Mouse (Mus musculus): ENCODE measurements around the gene Itk. TPM values are rescaled to one million over a fixed set of nuclear protein-coding genes. Genes with fewer than 3 reads are reported as not detected.

Itk gene
- polyA plus RNA-seq, 1 experiment from 2014 or later, result not detected

- H3K4me1 ChIP-seq, result no peaks in the 10 kb centered on the region
- no peak overlapping the region for H3K4me3 ChIP-seq
- H3K9ac ChIP-seq, result no peak overlapping the region
- no peaks in the 10 kb centered on the region for H3K36me3 ChIP-seq
- no peaks in the 10 kb centered on the region for H3K9me3 ChIP-seq (replicated peaks)
- no peak overlapping the region for H3K4me2 ChIP-seq
- WGBS (ENCODE audit: insufficient replicate concordance), result 58% methylated on average over 10 of the region's 10 CpGs
- ATAC-seq, result no peak
- peaks cover 10% of the 10 kb centered on the region for H3K27me3 ChIP-seq (replicated peaks)
- H3K27ac ChIP-seq, result no peak overlapping the region
Measured at GRCm38 (mm10) chr11:46406721-46407120, 17.4 kb upstream of the Itk start.

DNA sequence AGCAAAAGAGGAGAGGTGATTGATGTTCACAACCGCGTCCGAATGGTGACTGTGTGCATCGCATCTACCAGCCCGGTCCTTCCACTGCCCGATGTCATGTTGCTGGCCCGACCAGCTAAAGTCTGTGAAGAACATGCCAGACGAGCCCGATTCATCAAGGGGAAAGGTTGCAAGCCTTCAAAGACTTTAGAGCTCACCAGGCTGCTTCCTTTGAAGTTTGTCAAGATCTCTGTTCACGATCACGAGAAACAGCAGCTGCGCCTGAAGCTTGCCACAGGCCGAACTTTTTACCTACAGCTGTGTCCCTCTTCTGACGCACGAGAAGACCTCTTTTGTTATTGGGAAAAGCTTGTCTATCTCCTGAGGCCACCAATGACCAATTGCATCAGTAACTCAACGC lies 15.7 kb upstream of the Itk start:
- 73% methylated on average over 16 of the region's 16 CpGs for WGBS (ENCODE audit: insufficient replicate concordance)

GRCm38 (mm10) chr11:46401555-46401954 lies 12.2 kb upstream of the Itk start:
- no peak overlapping the region for H3K9ac ChIP-seq
- 60% methylated on average over 12 of the region's 12 CpGs for WGBS (ENCODE audit: insufficient replicate concordance)
- H3K9me3 ChIP-seq (replicated peaks), result no peaks in the 10 kb centered on the region
- ATAC-seq, result no peak
- H3K4me3 ChIP-seq, result no peak overlapping the region
- H3K27ac ChIP-seq, result no peak overlapping the region
- no peaks in the 10 kb centered on the region for H3K36me3 ChIP-seq
- no peak overlapping the region for H3K4me2 ChIP-seq
- peaks cover 18% of the 10 kb centered on the region for H3K4me1 ChIP-seq
- H3K27me3 ChIP-seq (replicated peaks), result peaks cover 2% of the 10 kb centered on the region; the same call in 1 of the 2 replicates

More for the DNA sequence above, 15.7 kb upstream of the Itk start:
- Histone ChIP-seq H3K27me3 (replicated peaks) (peaks cover 10% of the 10 kb centered on the region), H3K4me1 (no peaks in the 10 kb centered on the region), H3K9ac (no peak overlapping the region), H3K27ac (no peak overlapping the region), H3K4me3 (no peak overlapping the region), H3K9me3 (replicated peaks) (no peaks in the 10 kb centered on the region), H3K36me3 (no peaks in the 10 kb centered on the region), H3K4me2 (no peak overlapping the region)
- no peak for ATAC-seq

DNA sequence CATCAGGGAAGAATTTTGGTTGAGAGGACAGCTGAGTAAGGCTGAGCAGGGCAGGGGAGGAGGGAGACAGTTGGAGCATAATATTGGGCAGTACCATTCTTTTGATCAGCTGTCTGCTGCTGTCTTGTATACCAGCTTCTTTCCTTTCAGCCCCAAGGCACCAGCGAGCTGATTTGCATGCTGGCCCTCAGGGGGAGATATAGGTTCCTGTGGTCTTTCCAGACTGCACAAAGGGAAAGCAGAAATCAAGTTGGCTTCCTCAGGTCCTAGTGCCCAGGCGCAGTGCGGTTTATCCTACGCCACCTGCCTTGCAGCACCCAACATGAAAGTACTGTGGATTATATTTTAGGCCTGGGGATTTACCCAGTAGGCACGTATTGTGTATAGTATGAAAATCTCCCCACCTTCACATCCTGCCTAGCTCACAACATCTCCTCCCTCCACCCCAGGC lies 9.6 kb upstream of the Itk start:
- WGBS (ENCODE audit: insufficient replicate concordance), result 59% methylated on average over 5 of the region's 5 CpGs
- H3K4me2 ChIP-seq, result no peak overlapping the region
- no peak overlapping the region for H3K27ac ChIP-seq
- peaks cover 25% of the 10 kb centered on the region for H3K4me1 ChIP-seq
- ATAC-seq, result 0 out of 2 replicates have a peak, but pooled peaks have one; percentile 46
- H3K4me3 ChIP-seq, result no peak overlapping the region
- H3K9me3 ChIP-seq (replicated peaks), result no peaks in the 10 kb centered on the region
- no peaks in the 10 kb centered on the region for H3K36me3 ChIP-seq
- no peaks in the 10 kb centered on the region for H3K27me3 ChIP-seq (replicated peaks)
- no peak overlapping the region for H3K9ac ChIP-seq

DNA sequence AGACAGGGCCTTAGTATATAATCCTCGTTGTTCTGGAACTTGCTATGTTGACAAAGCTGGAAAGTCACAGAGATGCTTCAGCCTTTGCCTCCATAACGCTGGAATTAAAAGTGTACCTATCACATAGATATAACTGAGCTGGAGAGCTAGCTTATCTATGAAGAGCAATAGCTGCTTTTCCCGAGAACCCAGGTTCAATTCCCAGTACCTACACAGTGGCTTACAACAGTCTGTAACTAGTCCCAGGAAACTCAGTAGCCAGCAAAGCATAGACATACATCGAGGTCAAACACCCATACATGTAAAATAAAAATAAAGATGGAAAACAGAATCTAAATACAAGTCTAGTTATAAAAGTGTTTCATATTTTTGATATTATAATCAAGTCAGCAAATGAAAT lies 9.2 kb upstream of the Itk start:
- Histone ChIP-seq H3K27ac (no peak overlapping the region), H3K27me3 (replicated peaks) (0 out of 2 replicates have a peak, but pooled peaks cover 3% of the 10 kb centered on the region), H3K4me3 (no peak overlapping the region), H3K36me3 (no peaks in the 10 kb centered on the region), H3K9me3 (replicated peaks) (no peaks in the 10 kb centered on the region), H3K4me2 (no peak overlapping the region), H3K4me1 (peaks cover 25% of the 10 kb centered on the region), H3K9ac (no peak overlapping the region)
- peak; percentile 69 for ATAC-seq
- WGBS (ENCODE audit: insufficient replicate concordance), result 46% methylated on average over 4 of the region's 4 CpGs

DNA sequence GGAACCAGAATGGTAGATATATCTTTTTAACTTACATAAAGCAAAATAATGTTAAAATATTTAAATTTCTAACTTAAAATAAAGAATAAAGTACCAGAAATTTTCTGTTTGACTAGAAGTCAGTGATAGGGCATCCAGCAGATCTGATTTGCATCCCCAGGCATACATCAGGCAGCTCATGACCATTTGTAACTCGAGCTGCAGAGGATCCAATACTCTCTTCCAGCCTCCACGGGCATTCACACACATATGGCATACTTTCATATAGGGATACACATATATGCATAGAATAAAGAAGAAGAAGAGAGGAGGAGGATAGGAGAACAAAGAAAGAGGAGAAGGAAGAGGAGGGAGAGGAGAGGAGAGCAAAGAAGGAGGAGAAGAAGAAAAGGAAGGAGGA lies 8.6 kb upstream of the Itk start:
- no peak for ATAC-seq
- H3K4me3 ChIP-seq, result no peak overlapping the region
- H3K36me3 ChIP-seq, result no peaks in the 10 kb centered on the region
- no peaks in the 10 kb centered on the region for H3K9me3 ChIP-seq (replicated peaks)
- no peak overlapping the region for H3K9ac ChIP-seq
- H3K4me1 ChIP-seq, result peaks cover 25% of the 10 kb centered on the region
- H3K27me3 ChIP-seq (replicated peaks), result 0 out of 2 replicates have a peak, but pooled peaks cover 4% of the 10 kb centered on the region
- H3K4me2 ChIP-seq, result no peak overlapping the region
- WGBS (ENCODE audit: insufficient replicate concordance), result 44% methylated on average over 2 of the region's 2 CpGs
- H3K27ac ChIP-seq, result no peak overlapping the region

DNA sequence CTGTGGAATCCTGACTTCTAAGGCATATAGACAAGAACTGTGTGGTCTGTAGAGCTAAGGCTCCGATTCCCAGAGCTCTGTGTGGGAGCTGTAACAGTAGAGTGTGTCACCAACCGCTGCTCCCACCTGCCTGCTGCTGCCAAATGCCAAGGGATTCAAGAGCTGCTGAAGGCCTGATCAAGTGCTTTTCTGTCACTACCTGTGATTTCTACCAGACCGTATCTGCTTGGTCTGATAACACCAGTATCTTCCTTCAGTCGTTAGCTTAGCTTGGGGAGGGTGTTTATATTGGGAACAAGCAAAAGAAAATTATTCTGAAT lies 7.5 kb upstream of the Itk start:
- Histone ChIP-seq H3K4me3 (no peak overlapping the region), H3K9ac (no peak overlapping the region), H3K27ac (no peak overlapping the region), H3K4me1 (peaks cover 25% of the 10 kb centered on the region), H3K4me2 (no peak overlapping the region), H3K27me3 (replicated peaks) (0 out of 2 replicates have a peak, but pooled peaks cover 4% of the 10 kb centered on the region), H3K36me3 (no peaks in the 10 kb centered on the region), H3K9me3 (replicated peaks) (no peaks in the 10 kb centered on the region)
- no peak for ATAC-seq
- 47% methylated on average over 4 of the region's 4 CpGs for WGBS (ENCODE audit: insufficient replicate concordance)

GRCm38 (mm10) chr11:46396167-46396859 lies 7.0 kb upstream of the Itk start, which contains the start of gene Fam71b:
TSS of gene Fam71b (plus strand) at chr11:46396559.
- no peak within 1 kb of the TSS for H3K27ac ChIP-seq
- no peaks in the 10 kb centered on the region for H3K9me3 ChIP-seq (replicated peaks)
- H3K4me1 ChIP-seq, result peaks cover 25% of the 10 kb centered on the region
- no peaks in the 10 kb centered on the region for H3K36me3 ChIP-seq
- WGBS (ENCODE audit: insufficient replicate concordance), result 61% methylated on average over 13 of the region's 13 CpGs
- no peak within 1 kb of the TSS for H3K4me2 ChIP-seq
- H3K4me3 ChIP-seq, result no peak within 1 kb of the TSS
- H3K9ac ChIP-seq, result no peak within 1 kb of the TSS
- H3K27me3 ChIP-seq (replicated peaks), result 0 out of 2 replicates have a peak, but pooled peaks cover 4% of the 10 kb centered on the region
- ATAC-seq, result peak; percentile 30; the same call in 1 of the 2 replicates

GRCm38 (mm10) chr11:46395698-46396097 lies 6.4 kb upstream of the Itk start:
- no peaks in the 10 kb centered on the region for H3K9me3 ChIP-seq (replicated peaks)
- no peak for ATAC-seq
- no peak overlapping the region for H3K4me2 ChIP-seq
- no peak overlapping the region for H3K27ac ChIP-seq
- no peak overlapping the region for H3K4me3 ChIP-seq
- WGBS (ENCODE audit: insufficient replicate concordance), result 82% methylated on average over 2 of the region's 2 CpGs
- H3K36me3 ChIP-seq, result no peaks in the 10 kb centered on the region
- no peak overlapping the region for H3K9ac ChIP-seq
- H3K27me3 ChIP-seq (replicated peaks), result 0 out of 2 replicates have a peak, but pooled peaks cover 4% of the 10 kb centered on the region
- H3K4me1 ChIP-seq, result peaks cover 25% of the 10 kb centered on the region

GRCm38 (mm10) chr11:46395088-46395487 lies 5.8 kb upstream of the Itk start:
- H3K4me1 ChIP-seq, result peaks cover 25% of the 10 kb centered on the region
- no peak overlapping the region for H3K4me2 ChIP-seq
- no peaks in the 10 kb centered on the region for H3K36me3 ChIP-seq
- H3K27ac ChIP-seq, result no peak overlapping the region
- no peak overlapping the region for H3K4me3 ChIP-seq
- 0 out of 2 replicates have a peak, but pooled peaks cover 4% of the 10 kb centered on the region for H3K27me3 ChIP-seq (replicated peaks)
- H3K9me3 ChIP-seq (replicated peaks), result no peaks in the 10 kb centered on the region
- H3K9ac ChIP-seq, result no peak overlapping the region
- no peak for ATAC-seq
- 67% methylated on average over 2 of the region's 2 CpGs for WGBS (ENCODE audit: insufficient replicate concordance)

DNA sequence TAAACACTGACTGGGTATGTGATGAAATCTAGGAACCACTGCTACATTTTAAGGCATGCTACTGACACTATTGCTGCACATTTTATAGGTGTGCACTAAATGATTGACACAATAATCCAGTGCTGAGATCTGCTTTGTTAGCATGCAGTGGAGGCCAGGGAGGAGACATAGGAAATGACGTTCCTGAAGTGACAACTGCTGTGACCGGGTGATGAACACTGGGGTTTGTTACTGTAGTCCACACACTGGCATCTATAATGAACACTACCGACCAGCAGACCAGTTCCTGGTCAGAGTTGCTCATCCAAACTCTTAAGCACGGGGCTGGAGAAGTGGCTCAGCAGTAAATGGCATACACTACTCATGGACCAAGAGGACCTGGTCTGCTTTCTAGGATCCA lies 4.1 kb upstream of the Itk start:
- 52% methylated on average over 4 of the region's 4 CpGs for WGBS (ENCODE audit: insufficient replicate concordance)

GRCm38 (mm10) chr11:46392890-46393289 lies 3.6 kb upstream of the Itk start:
- Histone ChIP-seq H3K36me3 (no peaks in the 10 kb centered on the region), H3K4me1 (peaks cover 14% of the 10 kb centered on the region), H3K4me2 (no peak overlapping the region), H3K9ac (no peak overlapping the region), H3K4me3 (no peak overlapping the region), H3K9me3 (replicated peaks) (no peaks in the 10 kb centered on the region), H3K27me3 (replicated peaks) (0 out of 2 replicates have a peak, but pooled peaks cover 4% of the 10 kb centered on the region), H3K27ac (no peak overlapping the region)
- WGBS (ENCODE audit: insufficient replicate concordance), result 32% methylated on average over 7 of the region's 7 CpGs
- no peak for ATAC-seq

More for the DNA sequence above, 4.1 kb upstream of the Itk start:
- no peak overlapping the region for H3K27ac ChIP-seq
- no peak for ATAC-seq
- H3K4me3 ChIP-seq, result no peak overlapping the region
- H3K9ac ChIP-seq, result no peak overlapping the region
- H3K27me3 ChIP-seq (replicated peaks), result 0 out of 2 replicates have a peak, but pooled peaks cover 4% of the 10 kb centered on the region
- no peak overlapping the region for H3K4me2 ChIP-seq
- H3K9me3 ChIP-seq (replicated peaks), result no peaks in the 10 kb centered on the region
- H3K36me3 ChIP-seq, result no peaks in the 10 kb centered on the region
- H3K4me1 ChIP-seq, result peaks cover 16% of the 10 kb centered on the region

Measured in liver, embryonic 12.5 days (tissue).